Mouse (Mus musculus) lung, embryonic 14.5 days (tissue): ENCODE measurements at regions not wholly inside any gene's neighbourhood (a gene's known extent, or its start where the extent isn't known, plus 50 kb on each side); places are given as distances from the start of the nearest gene placed in this dataset.

Experiments used
- ATAC-seq: fragments of 200-750 bp; cut with Nextera tagmentation; 2 replicates; pipeline ENCODE4 v1.8.0; 2017; ENCODE audit warnings: mild to moderate bottlenecking, moderate TSS enrichment, moderate library complexity; ENCODE audit not compliant: insufficient read depth
- DNase-seq: peaks from one replicate; pipeline ENCODE4 v3.0.0-alpha.2; 2015
- H3K27ac ChIP-seq: fragments of 300-500 bp; sonication (generic); 2 replicates; pipeline ENCODE4 v1.5.1; 2014; ENCODE audit warnings: low read depth, mild to moderate bottlenecking, moderate library complexity
- H3K27me3 ChIP-seq: fragments of 300-500 bp; sonication (generic); 2 replicates; pipeline ENCODE4 v1.6.1; 2014; ENCODE audit warnings: low read length, control low read depth; ENCODE audit not compliant: insufficient read depth
- H3K36me3 ChIP-seq: fragments of 300-500 bp; sonication (generic); 2 replicates; pipeline ENCODE4 v1.6.1; 2014; ENCODE audit warnings: control low read depth; ENCODE audit not compliant: insufficient read depth
- H3K4me1 ChIP-seq: fragments of 300-500 bp; sonication (generic); 2 replicates; pipeline ENCODE4 v1.6.1; 2014; ENCODE audit warnings: antibody characterized with exemption, control low read depth; ENCODE audit not compliant: insufficient read depth
- H3K4me2 ChIP-seq: fragments of 300-500 bp; sonication (generic); 2 replicates; pipeline ENCODE4 v1.6.1; 2014; ENCODE audit warnings: mild to moderate bottlenecking
- H3K4me3 ChIP-seq: fragments of 300-500 bp; sonication (generic); 2 replicates; pipeline ENCODE4 v1.5.1; 2014; ENCODE audit warnings: low read depth, low read length
- H3K9ac ChIP-seq: fragments of 300-500 bp; sonication (generic); 2 replicates; pipeline ENCODE4 v1.6.1; 2014
- H3K9me3 ChIP-seq: fragments of 300-500 bp; sonication (generic); 2 replicates; pipeline ENCODE4 v1.6.1; 2016; ENCODE audit warnings: low read depth, low read length, control low read depth
- CTCF ChIP-seq: IDR thresholded peaks from 2 replicates; pipeline ENCODE4 v1.5.1; 2016; ENCODE audit warnings: antibody characterized with exemption, low read depth
- WGBS: fragments of 180-500 bp; shearing (Covaris S2); extraction: QIAGEN DNeasy Blood & Tissue Kit; methylation state at CpG from one replicate; pipeline ENCODE4 v1.1.7; 2014; 5-methylcytosine and 5-hydroxymethylcytosine counted together

DNA sequence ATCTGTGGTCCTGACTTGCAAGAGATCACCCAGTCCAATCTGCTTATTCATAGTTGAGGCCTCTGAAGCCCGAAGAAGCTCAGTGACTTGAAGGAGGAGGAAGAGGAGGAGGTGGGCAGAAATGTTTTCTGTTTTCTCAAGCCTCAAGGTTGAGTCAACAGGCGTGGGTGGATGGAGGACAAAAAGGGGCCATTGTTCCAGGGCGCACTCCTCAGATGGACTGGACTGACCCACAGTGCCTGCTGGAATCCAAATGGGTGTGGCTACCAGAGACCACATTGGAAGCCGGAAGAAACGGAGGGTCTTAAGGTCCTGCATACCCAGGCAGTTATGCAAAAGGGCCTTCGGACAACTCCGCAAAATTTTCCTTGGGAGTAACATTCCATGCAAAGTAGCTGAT is 75.6 kb upstream of the Barx2 start:
- no peak overlapping the region for H3K9ac ChIP-seq
- no peaks in the 10 kb centered on the region for H3K27me3 ChIP-seq
- no peaks in the 10 kb centered on the region for H3K9me3 ChIP-seq
- no peaks in the 10 kb centered on the region for H3K4me1 ChIP-seq
- ATAC-seq (no peak), DNase-seq (no peak)
- no peaks in the 10 kb centered on the region for H3K36me3 ChIP-seq
- no peak overlapping the region for H3K27ac ChIP-seq
- no peak overlapping the region for H3K4me2 ChIP-seq
- no peak overlapping the region for H3K4me3 ChIP-seq
- TF ChIP-seq CTCF: no peak
- 64% methylated on average over 7 of the region's 7 CpGs for WGBS

DNA sequence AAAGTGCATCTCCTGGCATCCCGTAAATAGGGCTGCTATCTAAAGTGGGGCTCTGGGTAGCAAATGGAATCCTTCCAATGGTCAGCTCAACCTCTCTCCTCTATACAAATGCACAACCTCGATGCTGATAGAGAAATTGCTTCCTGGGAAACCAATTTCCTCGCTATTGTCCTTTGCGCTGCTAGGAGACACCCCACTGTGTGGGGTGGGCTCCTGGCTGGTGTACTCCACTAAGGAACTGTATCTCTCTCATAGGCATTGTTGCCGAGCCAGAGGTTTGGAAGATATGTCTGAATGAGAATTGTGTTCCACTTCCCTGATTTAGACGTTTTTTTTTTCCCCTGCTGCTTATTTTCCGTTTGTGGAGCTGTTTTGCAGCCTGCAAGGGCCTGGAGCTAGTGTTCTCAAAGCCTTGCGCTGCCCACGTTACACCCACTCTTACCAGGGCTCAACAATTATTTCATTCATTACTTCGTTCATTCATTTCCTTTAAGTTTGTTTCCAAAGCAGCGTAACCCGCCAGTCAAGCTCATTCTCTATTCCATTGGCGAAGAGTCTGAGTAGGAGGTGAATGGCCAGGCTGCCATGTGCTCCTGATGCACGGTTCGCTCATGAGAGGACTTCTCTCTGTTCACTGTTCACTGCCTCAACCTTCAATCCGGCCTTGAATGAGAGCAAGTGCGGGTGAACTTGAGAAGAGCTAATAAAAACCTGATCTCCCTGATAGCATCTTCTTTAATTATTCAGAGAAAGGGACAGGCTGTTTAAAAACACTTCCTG is 76.5 kb upstream of the Barx2 start:
- no peaks in the 10 kb centered on the region for H3K4me1 ChIP-seq
- no peak overlapping the region for H3K27ac ChIP-seq
- ATAC-seq: no peak
- no peak overlapping the region for H3K9ac ChIP-seq
- TF ChIP-seq CTCF: no peak
- DNase-seq: no peak
- H3K9me3 ChIP-seq: no peaks in the 10 kb centered on the region
- no peak overlapping the region for H3K4me3 ChIP-seq
- WGBS: 77% methylated on average over 17 of the region's 17 CpGs
- no peaks in the 10 kb centered on the region for H3K36me3 ChIP-seq
- no peaks in the 10 kb centered on the region for H3K27me3 ChIP-seq
- no peak overlapping the region for H3K4me2 ChIP-seq

DNA sequence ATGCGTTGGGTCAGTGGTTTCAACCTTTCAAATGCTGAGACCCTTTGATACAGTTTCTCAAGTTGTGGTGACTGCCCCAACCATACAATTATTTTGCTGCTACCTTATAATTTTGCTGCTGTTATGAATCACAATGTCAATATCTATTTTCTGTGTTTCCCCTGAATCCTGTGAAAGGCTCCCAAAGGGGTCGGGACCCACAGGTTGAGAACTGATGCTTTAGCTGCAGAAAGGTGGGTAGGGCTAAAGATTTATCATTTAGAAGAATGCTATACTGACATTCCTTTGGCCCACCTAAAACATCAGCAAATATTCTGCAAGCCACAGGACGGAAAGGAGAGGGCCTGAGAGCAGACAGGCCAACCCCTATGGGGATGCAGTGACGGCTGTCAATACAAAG is 77.2 kb upstream of the Barx2 start:
- no peak for DNase-seq
- WGBS: 85% methylated on average over 4 of the region's 4 CpGs
- H3K27me3 ChIP-seq: no peaks in the 10 kb centered on the region
- no peak overlapping the region for H3K4me2 ChIP-seq
- no peaks in the 10 kb centered on the region for H3K36me3 ChIP-seq
- no peak for TF ChIP-seq CTCF
- ATAC-seq: no peak
- no peak overlapping the region for H3K9ac ChIP-seq
- no peak overlapping the region for H3K4me3 ChIP-seq
- no peaks in the 10 kb centered on the region for H3K4me1 ChIP-seq
- no peak overlapping the region for H3K27ac ChIP-seq
- H3K9me3 ChIP-seq: no peaks in the 10 kb centered on the region

DNA sequence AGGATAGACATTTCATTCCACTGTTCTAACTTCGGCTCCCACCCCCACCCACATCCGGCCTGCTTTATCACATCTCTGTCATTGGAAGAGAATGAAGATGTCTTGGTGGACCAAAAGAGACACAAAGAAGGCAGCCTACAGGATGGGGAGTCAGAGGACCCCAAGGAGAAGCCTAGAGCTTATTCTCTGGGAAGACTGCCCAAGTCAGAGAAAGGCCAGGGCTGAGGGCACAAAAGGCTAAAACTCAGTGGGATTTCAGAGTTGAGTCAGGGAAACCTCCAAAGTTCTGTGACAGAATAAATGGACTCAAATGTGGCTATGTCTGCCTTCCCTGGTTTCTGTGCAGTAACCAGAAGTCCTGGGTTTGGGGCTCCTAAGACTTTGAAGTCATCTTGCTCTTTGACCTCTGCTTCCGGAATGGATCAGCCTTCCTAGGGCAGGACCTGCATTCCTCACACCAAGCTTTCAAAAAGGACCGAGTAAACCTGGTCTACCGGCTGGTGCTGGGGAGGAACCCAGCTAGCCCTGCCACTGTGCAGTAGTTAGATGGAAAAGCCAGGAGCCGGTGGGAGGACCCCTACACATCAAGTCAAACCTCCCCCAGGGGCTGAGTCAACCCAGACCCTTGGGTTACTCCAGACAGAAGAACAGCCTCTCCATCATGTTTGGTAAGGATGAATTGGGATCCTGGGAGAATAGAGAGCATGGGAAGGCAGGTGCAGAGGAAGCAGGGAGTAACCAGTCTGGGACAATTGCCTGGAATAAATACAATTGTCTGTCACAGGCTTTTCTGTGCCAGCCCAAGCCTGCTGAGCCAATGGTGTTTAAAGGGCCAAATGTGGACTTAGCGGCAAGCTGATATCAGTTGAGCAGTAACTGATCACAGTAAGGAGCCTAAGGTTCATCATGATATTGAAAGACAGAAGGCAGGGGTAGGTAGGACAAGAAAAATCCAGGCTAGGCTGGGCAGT is 80.7 kb upstream of the Barx2 start:
- H3K36me3 ChIP-seq: no peaks in the 10 kb centered on the region
- peaks cover 6% of the 10 kb centered on the region; the same call in 1 of the 2 replicates for H3K4me1 ChIP-seq
- no peak overlapping the region for H3K4me2 ChIP-seq
- no peaks in the 10 kb centered on the region for H3K27me3 ChIP-seq
- no peak overlapping the region for H3K27ac ChIP-seq
- H3K4me3 ChIP-seq: no peak overlapping the region
- ATAC-seq: no peak
- TF ChIP-seq CTCF: no peak
- WGBS: 64% methylated on average over 7 of the region's 7 CpGs
- no peaks in the 10 kb centered on the region for H3K9me3 ChIP-seq
- DNase-seq: no peak
- H3K9ac ChIP-seq: no peak overlapping the region

DNA sequence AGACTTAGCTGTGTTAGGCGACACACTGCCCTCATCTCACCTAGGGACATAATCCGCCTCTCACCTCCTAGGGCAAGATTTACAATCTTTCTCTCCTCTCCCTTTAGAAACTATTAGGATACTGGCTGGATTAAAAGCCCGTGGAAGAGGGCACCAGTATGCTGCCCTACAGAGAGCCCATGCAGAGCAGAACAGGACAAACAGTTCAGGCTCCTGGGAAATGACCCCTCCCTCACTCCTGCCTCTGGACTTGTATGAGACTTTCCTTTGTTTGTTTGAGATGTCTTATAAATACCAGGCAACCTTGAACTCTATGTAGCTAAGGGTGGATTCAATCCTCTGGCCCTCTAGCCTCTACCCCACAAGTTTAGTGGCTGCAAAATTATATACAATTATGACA is 81.8 kb upstream of the Barx2 start:
- TF ChIP-seq CTCF: no peak
- Histone ChIP-seq H3K9me3 (no peaks in the 10 kb centered on the region), H3K9ac (no peak overlapping the region), H3K4me1 (peaks cover 6% of the 10 kb centered on the region; the same call in 1 of the 2 replicates), H3K4me3 (no peak overlapping the region), H3K27me3 (no peaks in the 10 kb centered on the region), H3K4me2 (no peak overlapping the region), H3K36me3 (no peaks in the 10 kb centered on the region), H3K27ac (no peak overlapping the region)
- DNase-seq (no peak), ATAC-seq (no peak)
- 72% methylated on average over 3 of the region's 3 CpGs for WGBS

DNA sequence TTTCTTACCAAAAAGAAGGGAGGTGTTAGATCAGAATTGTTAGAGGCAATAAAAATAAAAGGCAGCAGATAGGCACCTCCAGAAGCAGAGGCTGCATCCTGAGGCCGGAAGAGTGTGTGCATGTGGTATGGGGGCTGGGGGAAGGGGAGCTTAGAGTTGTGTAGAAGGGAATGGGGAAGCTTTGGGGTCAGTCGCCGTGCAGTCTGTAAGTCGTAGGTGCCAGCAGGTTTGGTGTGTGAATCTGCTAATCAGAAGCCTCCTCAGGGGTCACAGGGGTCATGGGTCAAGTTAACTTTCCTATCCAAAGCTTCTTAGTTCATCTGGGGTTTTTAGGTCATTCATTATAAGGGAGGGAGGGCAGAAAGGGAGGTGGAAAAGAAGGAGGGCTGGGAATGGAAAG is 82.4 kb upstream of the Barx2 start:
- no peaks in the 10 kb centered on the region for H3K27me3 ChIP-seq
- no peak overlapping the region for H3K4me2 ChIP-seq
- H3K9ac ChIP-seq: no peak overlapping the region
- ATAC-seq (no peak), DNase-seq (no peak)
- no peak for TF ChIP-seq CTCF
- no peak overlapping the region for H3K4me3 ChIP-seq
- no peaks in the 10 kb centered on the region for H3K9me3 ChIP-seq
- peaks cover 6% of the 10 kb centered on the region; the same call in 1 of the 2 replicates for H3K4me1 ChIP-seq
- H3K27ac ChIP-seq: no peak overlapping the region
- H3K36me3 ChIP-seq: no peaks in the 10 kb centered on the region
- WGBS: 43% methylated on average over 4 of the region's 4 CpGs
